20 mouse cellular contexts compared by ENCODE assay signal in genomic region chr3:61302214-61302613, GRCm38 (mm10).
"Had no signal": no experiment of that assay in that cellular context is flagged by ENCODE, and none has a peak within 500 bp of the region (broad histone marks: within the 10 kb centered on the region; RNA-seq: fewer than 3 reads in every experiment).

No protein-coding gene starts in this region.

- DNase-seq: liver, postnatal 0 days; lung, adult 2 months; lung, postnatal 14 days; lung, postnatal 36 days; midbrain, embryonic 14.5 days; right cerebral cortex, postnatal 14 days; spleen, adult 18-20 months; thymus, adult 18-20 months; thymus, postnatal 14 days; thymus, postnatal 36 days had no signal

- H3K9ac ChIP-seq: liver, embryonic 15.5 days; liver, postnatal 0 days; lung, embryonic 15.5 days; midbrain, embryonic 12.5 days; neural tube, embryonic 12.5 days had no signal

- ATAC-seq: liver, postnatal 0 days; lung, postnatal 0 days; midbrain, embryonic 16.5 days had no signal

- H3K27me3 ChIP-seq: liver, embryonic 15.5 days; lung, embryonic 15.5 days; megakaryocyte, embryonic 14.5 days; midbrain, embryonic 12.5 days; neural tube, embryonic 12.5 days had no signal

- H3K9me3 ChIP-seq: liver, embryonic 15.5 days; lung, embryonic 15.5 days; megakaryocyte, embryonic 14.5 days; midbrain, embryonic 10.5 days; midbrain, embryonic 12.5 days; neural tube, embryonic 12.5 days had no signal

- H3K4me1 ChIP-seq: liver, embryonic 15.5 days; lung, embryonic 15.5 days; megakaryocyte, embryonic 14.5 days; midbrain, embryonic 10.5 days; midbrain, embryonic 12.5 days; neural tube, embryonic 12.5 days had no signal

- H3K36me3 ChIP-seq: liver, embryonic 15.5 days; lung, embryonic 15.5 days; midbrain, embryonic 10.5 days; midbrain, embryonic 12.5 days; neural tube, embryonic 12.5 days had no signal

- H3K27ac ChIP-seq: liver, embryonic 15.5 days; lung, embryonic 15.5 days; macrophage; midbrain, embryonic 10.5 days; midbrain, embryonic 12.5 days; neural tube, embryonic 12.5 days had no signal

- H3K4me3 ChIP-seq: liver, embryonic 15.5 days; lung, embryonic 15.5 days; megakaryocyte, embryonic 14.5 days; midbrain, embryonic 10.5 days; midbrain, embryonic 12.5 days; myocyte; neural tube, embryonic 12.5 days had no signal
